Mouse (Mus musculus): ENCODE results near the gene Lgr6.

DNA sequence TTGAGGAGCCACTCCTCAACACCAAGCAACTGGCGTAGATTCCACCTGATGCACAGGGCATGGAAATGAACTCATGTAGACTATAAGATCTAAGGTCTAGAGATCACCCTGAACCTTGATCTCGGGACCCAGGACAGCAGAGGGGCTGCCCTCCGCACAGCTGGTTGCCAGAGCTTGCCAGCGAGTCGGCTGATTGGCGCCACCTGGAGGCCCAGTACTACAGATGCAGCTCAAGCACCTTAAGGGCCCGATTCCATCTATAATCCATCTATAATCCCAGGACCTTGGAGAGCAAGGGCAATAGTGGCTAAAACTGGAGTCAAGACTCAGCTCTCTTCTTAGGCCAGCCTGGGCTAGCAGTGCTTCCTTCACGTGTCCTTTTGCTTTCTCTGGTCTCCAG is 875 bp upstream of the Lgr6 start:
- TF ChIP-seq CTCF (IDR thresholded peaks at IDR 0.05; ENCODE audit: low read depth) = peak; percentile 92
- no peak for TF ChIP-seq EP300 (optimal IDR thresholded peaks at IDR 0.05)
